Mouse (Mus musculus) erythroblast, adult 5-6 weeks (primary cell): ENCODE results near the gene Tmem150c. TPM values are rescaled to one million over a fixed set of nuclear protein-coding genes. Genes with fewer than 3 reads are reported as not detected.

Experiments used
- ATAC-seq: replicated peaks from 2 replicates; pipeline ENCODE4 v1.8.0; 2016; ENCODE audit warnings: moderate number of reproducible peaks, mild to moderate bottlenecking, moderate TSS enrichment, inconsistent platforms; ENCODE audit not compliant: poor library complexity, low FRiP score, severe bottlenecking
- total RNA-seq, 2 experiments: library from RNA; stranded (forward) in 1 of 2; stranded (reverse) in 1 of 2; fragments of 150-400 nt in 1 of 2; fragments of 200-764, 138-1000 nt in 1 of 2; gene quantifications; 2 replicates each; pipeline versions ENCODE4 v1.2.3 to v1.2.4; 2015 to 2017; ENCODE audit warnings: low replicate concordance in 2 of 2

Gene Tmem150c
- total RNA-seq, 2 experiments from 2014 or later: not detected

DNA sequence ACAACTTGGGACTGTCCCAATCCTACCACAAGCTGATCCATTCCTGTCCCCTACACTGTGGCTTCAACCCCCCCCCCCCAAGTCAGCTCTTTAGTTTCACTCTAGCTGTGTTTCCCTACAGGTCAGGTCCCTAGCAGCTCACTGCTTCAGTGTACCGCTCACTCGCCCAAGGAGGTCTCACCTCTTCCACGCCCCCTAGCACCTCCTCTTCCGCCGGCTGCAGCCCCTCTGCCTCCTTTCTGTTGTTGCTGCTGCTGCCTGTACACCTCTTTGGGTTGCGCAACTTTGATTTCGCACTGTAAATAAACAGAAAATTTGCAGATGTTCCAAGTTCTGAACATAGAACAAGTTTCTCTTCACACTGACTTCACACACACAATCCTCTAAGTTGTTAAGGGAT lies 122.9 kb downstream of the Tmem150c start:
- ATAC-seq: no peak

DNA sequence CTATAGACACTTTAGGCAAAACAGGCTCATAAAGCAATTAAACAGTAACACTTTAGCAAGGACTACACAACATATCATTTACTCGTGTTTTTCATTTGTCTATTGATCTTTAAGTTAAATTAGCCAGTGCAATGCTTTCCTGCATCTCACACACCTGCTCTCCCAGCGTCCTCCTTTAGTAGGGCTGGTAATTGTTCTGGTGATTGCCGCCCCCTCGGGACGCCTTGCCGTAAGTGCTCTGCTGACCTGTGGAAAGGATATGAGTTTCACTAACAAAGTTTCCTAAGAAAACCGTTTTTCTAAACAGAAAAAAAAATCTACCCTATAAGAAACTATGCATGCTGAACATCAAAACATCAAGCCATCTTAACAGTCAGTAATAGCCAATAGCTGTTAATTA lies 123.7 kb downstream of the Tmem150c start:
- ATAC-seq: no peak

GRCm38 (mm10) chr5:100032646-100033045 lies 127.0 kb downstream of the Tmem150c start:
- no peak for ATAC-seq

GRCm38 (mm10) chr5:100032107-100032506 lies 127.5 kb downstream of the Tmem150c start:
- ATAC-seq: no peak

DNA sequence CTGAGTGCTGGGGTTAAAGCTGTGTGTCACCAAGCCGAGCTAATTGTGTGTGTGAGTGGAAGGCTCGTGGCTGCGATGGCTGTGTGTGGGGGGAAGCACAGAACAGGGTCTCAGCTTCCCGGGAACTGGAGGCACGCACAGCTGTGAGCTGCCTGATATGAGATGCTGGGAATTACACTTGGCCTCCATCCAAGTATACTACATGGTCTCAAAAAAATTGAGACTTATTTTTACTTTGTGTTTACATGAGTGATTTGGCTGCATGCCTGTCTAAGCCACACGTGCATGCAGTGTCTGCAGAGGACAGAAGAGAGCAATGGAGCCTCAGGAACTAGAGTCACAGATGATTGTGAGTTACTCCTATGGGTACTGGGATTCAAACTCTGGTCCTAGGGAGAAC lies 129.5 kb downstream of the Tmem150c start:
- ATAC-seq: no peak

Other genes with a start within 250 kb of the Tmem150c start
- 107 and 120 TPM in 2 replicates for gene Hnrnpd, start 180.9 kb downstream of the Tmem150c start, total RNA-seq (2015; ENCODE audit: low replicate concordance)
- gene Hnrnpd, start 180.9 kb downstream of the Tmem150c start, total RNA-seq (2017; ENCODE audit: low replicate concordance): 56.6 and 94.7 TPM in 2 replicates
- gene 4930524J08Rik, start 180.7 kb downstream of the Tmem150c start, total RNA-seq (2015; ENCODE audit: low replicate concordance): 2.5 TPM in 1 of 2 replicates, not detected in the other
- gene 4930524J08Rik, start 180.7 kb downstream of the Tmem150c start, total RNA-seq (2017; ENCODE audit: low replicate concordance): 1.4 TPM in 1 of 2 replicates, not detected in the other
- 78.4 and 82.3 TPM in 2 replicates for gene Hnrnpdl, start 120.1 kb downstream of the Tmem150c start, total RNA-seq (2015; ENCODE audit: low replicate concordance)
- gene Hnrnpdl, start 120.1 kb downstream of the Tmem150c start, total RNA-seq (2017; ENCODE audit: low replicate concordance): 106 and 110 TPM in 2 replicates
- 8.4 and 11.5 TPM in 2 replicates for gene Enoph1, start 119.8 kb downstream of the Tmem150c start, total RNA-seq (2015; ENCODE audit: low replicate concordance)
- gene Enoph1, start 119.8 kb downstream of the Tmem150c start, total RNA-seq (2017; ENCODE audit: low replicate concordance): 3.8 and 7.2 TPM in 2 replicates